Mouse (Mus musculus): ENCODE measurements around the gene Xirp1.

The Xirp1 gene

GRCm38 (mm10) chr9:119988304-119988703, 35.1 kb downstream of the Xirp1 start:
- no peak for DNase-seq (ENCODE audit: low spot score in 2 of 2)

- DNase-seq (ENCODE audit: low spot score in 2 of 2): no peak
Measured at GRCm38 (mm10) chr9:119985881-119986574, 37.4 kb downstream of the Xirp1 start.

GRCm38 (mm10) chr9:119984536-119985011, 38.8 kb downstream of the Xirp1 start, which contains the start of gene Csrnp1:
Gene Csrnp1, minus strand, starts transcription at chr9:119984658.
- no peak for DNase-seq (ENCODE audit: low spot score in 2 of 2)

- DNase-seq (ENCODE audit: low spot score in 2 of 2): peak in 1 of 2 experiments; percentile 83
Measured at GRCm38 (mm10) chr9:119983585-119984535, 39.5 kb downstream of the Xirp1 start.

GRCm38 (mm10) chr9:119982956-119983551, 40.3 kb downstream of the Xirp1 start:
- DNase-seq (ENCODE audit: low spot score in 2 of 2): peak in 1 of 2 experiments; percentile 47

- DNase-seq (ENCODE audit: low spot score in 2 of 2): peak in 1 of 2 experiments; percentile 66
Measured at GRCm38 (mm10) chr9:119982241-119982811, 41.1 kb downstream of the Xirp1 start.

- peak in 1 of 2 experiments; percentile 45 for DNase-seq (ENCODE audit: low spot score in 2 of 2)
Measured at GRCm38 (mm10) chr9:119981183-119982179, 41.9 kb downstream of the Xirp1 start.

GRCm38 (mm10) chr9:119980770-119981182, 42.6 kb downstream of the Xirp1 start:
- DNase-seq (ENCODE audit: low spot score in 2 of 2): no peak

GRCm38 (mm10) chr9:119979749-119980148, 43.6 kb downstream of the Xirp1 start:
- no peak for DNase-seq (ENCODE audit: low spot score in 2 of 2)

- peak in 1 of 2 experiments; percentile 83 for DNase-seq (ENCODE audit: low spot score in 2 of 2)
Measured at GRCm38 (mm10) chr9:119978811-119979441, 44.5 kb downstream of the Xirp1 start.

- no peak for DNase-seq (ENCODE audit: low spot score in 2 of 2)
Measured at GRCm38 (mm10) chr9:119978151-119978810, 45.1 kb downstream of the Xirp1 start.

GRCm38 (mm10) chr9:119977557-119978060, 45.8 kb downstream of the Xirp1 start:
- DNase-seq (ENCODE audit: low spot score in 2 of 2): peak in 1 of 2 experiments; percentile 40

GRCm38 (mm10) chr9:119976704-119977556, 46.5 kb downstream of the Xirp1 start:
- DNase-seq (ENCODE audit: low spot score in 2 of 2): no peak

- no peak for DNase-seq (ENCODE audit: low spot score in 2 of 2)
Measured at GRCm38 (mm10) chr9:119975286-119975685, 48.1 kb downstream of the Xirp1 start.

- DNase-seq (ENCODE audit: low spot score in 2 of 2): no peak
Measured at GRCm38 (mm10) chr9:119974609-119975008, 48.8 kb downstream of the Xirp1 start.

GRCm38 (mm10) chr9:119973869-119974520, 49.4 kb downstream of the Xirp1 start:
- DNase-seq (ENCODE audit: low spot score in 2 of 2): no peak

- no peak for DNase-seq (ENCODE audit: low spot score in 2 of 2)
Measured at GRCm38 (mm10) chr9:119973281-119973680, 50.1 kb downstream of the Xirp1 start.

- DNase-seq (ENCODE audit: low spot score in 2 of 2): no peak
Measured at GRCm38 (mm10) chr9:119972582-119972981, 50.8 kb downstream of the Xirp1 start.
